Mouse (Mus musculus) spleen, postnatal 36 days (tissue): Measurements from ENCODE around the gene Ttll13.

Experiments
- DNase-seq, 2 experiments: peaks; one replicate each; pipeline ENCODE4 v3.0.0; 2022; ENCODE audit warnings: low spot score in 2 of 2, mixed read lengths in 1 of 2

Ttll13 gene

GRCm38 (mm10) chr7:80264606-80265005 lies 18.4 kb downstream of the Ttll13 start:
- no peak for DNase-seq

DNA sequence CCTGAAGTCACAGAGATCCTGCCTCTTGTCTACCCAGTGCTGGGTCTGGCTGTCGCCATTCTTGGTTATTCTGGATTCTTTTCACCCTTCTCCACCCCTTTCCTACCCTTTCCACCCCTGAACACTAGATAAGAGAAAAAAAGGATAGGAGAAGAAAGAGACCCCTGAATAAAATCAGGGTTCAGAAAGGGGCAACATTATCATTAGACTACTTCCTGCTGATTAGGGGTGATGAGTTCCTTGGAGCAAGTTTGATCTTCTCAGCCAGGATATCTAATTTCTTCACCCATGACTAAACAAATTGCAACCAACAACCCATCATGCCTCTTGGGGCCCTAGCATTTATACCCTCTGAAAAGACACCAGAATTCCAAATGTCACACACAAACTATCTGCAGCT lies 21.6 kb downstream of the Ttll13 start:
- no peak for DNase-seq

GRCm38 (mm10) chr7:80268897-80269750 lies 22.9 kb downstream of the Ttll13 start, which contains the start of gene Vps33b:
Gene Vps33b, plus strand, starts transcription at chr7:80269649.
- peak; percentile 92 to 96 for DNase-seq

DNA sequence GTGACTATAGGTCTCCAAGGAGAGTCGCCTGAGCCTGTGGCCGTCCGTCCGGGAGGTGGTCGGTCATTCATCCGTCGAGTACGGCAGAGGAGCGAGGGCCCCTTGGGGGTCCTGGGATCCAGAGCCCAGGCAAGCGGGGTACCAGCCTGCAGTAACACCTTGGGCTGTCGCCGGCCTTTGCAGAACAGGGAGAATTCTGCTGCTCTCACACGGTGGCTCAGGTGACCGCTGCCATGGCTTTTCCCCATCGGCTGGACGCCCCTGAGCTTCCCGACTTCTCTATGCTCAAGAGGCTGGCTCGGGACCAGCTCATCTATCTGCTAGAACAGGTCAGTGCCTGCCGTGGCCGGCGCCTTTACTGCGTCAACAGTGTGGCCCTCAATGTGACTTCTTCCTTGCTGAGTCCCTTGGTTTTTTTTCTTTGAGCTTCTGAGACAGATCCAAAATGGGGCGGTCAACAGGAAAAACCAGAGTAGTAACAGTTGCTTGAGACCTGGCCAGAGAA lies 23.6 kb downstream of the Ttll13 start:
- DNase-seq = no peak

GRCm38 (mm10) chr7:80273456-80273855 lies 27.3 kb downstream of the Ttll13 start:
- no peak for DNase-seq

DNA sequence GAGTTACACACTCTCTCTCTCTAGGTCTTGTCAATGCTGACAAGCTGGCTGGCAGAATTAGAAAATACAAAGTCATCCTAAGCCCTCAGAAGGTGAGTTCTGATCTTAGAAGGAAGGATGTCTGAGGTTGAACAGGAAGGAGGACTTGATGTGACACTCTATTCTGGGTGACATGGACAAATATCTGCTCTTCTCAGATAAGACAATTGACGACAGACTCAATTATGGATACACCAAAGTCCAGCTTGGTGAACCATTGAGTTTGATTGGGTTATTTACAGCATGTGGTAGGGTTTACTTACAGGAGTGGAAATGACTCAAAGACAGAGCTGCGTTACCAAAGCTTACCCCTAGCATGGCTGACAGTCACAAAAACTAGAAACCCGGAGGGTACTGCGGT lies 30.2 kb downstream of the Ttll13 start:
- DNase-seq = no peak

- no peak for DNase-seq
These were observed 33.9 kb downstream of the Ttll13 start for GRCm38 (mm10) chr7:80280032-80280431.

GRCm38 (mm10) chr7:80280998-80281397 lies 34.8 kb downstream of the Ttll13 start:
- no peak for DNase-seq

GRCm38 (mm10) chr7:80281646-80282045 lies 35.5 kb downstream of the Ttll13 start:
- no peak for DNase-seq

DNA sequence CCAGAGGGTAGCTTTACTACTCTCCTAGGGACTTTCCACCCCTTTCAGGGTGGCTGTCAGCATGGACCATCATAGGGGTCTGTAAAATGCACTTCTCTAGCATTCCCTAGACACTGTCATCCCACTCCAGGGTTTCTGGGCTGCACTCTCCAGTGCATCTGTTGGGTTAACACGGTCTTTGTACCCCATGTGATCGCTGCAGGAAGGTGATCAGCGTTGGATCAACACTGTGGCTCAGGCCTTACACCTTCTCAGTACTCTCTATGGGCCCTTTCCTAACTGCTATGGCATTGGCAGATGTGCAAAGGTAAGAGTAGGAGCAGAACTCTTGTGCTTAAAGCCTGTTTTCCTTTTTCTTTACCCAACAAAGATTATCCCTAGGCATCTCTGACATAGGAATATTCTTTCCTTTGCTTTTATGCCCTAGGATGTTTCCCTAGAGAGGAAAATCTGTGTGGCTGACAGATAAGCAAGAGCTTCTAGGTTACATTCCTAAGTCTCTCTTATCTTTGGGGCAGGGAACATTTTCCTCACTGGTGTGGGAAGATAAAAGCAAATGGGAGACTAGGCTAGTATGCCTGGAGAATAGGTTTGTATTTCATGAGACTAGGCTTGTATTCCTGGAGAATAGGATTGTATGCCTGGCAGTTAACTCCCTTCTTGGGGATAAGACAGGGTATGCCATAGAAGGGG lies 37.2 kb downstream of the Ttll13 start:
- no peak for DNase-seq

GRCm38 (mm10) chr7:80284391-80284790 lies 38.2 kb downstream of the Ttll13 start:
- DNase-seq = no peak

DNA sequence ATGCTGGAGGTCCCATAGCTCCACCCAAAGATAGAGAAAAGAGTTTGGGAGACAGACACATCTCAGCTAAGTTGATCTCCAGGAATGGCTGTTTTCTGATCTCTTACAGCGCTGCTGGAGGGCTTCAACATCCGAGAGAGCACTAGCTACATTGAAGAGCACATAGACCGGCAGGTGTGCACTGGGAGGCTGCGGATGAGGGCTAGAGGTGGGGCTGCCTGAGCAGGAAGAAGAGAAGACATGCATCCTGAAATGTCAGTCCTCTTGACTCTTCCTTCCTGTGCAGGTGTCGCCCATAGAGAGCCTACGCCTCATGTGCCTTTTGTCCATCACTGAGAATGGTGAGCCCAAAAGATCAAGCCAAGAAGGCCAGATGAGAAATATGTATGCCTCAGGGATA lies 39.5 kb downstream of the Ttll13 start:
- no peak for DNase-seq

GRCm38 (mm10) chr7:80287736-80288135 lies 41.6 kb downstream of the Ttll13 start:
- DNase-seq = no peak

DNA sequence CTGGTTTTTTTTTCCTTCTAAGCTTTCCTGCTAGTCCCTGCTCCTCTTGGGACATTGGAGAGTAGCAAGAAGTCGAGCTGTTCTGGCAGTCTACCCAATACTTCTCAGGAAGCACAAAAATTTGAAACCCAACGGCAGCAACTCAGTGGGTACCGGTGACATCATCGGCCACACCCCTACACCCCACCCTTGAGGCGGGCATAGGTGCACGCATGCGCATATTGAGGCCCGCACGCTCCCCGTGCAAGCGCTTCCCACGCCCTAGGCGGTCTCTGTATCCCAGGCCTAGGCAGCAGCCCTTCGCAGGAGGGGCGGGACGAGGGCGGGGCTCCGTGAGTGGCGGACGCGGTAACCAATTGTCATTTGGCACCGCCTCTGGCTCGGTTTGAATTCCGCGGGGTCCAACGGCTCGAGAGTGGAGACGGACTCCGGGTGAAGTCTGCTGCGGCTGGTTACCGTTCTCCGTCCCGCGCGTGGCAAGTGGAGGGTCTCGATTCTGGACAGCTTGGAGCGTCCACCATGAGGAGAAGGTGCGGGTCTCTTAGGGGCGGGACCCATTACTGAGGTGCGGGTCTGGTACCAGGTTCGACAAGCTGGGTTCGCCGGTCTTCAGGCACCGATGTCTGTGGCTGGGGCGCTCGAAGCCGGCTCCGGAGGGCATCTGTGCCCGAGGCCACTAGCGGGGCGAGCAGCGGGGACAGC lies 48.0 kb downstream of the Ttll13 start, which contains the start of gene Prc1:
Gene Prc1, plus strand, starts transcription at position 389 of the 702 bp plus-strand sequence.
- peak; percentile 99 for DNase-seq

DNA sequence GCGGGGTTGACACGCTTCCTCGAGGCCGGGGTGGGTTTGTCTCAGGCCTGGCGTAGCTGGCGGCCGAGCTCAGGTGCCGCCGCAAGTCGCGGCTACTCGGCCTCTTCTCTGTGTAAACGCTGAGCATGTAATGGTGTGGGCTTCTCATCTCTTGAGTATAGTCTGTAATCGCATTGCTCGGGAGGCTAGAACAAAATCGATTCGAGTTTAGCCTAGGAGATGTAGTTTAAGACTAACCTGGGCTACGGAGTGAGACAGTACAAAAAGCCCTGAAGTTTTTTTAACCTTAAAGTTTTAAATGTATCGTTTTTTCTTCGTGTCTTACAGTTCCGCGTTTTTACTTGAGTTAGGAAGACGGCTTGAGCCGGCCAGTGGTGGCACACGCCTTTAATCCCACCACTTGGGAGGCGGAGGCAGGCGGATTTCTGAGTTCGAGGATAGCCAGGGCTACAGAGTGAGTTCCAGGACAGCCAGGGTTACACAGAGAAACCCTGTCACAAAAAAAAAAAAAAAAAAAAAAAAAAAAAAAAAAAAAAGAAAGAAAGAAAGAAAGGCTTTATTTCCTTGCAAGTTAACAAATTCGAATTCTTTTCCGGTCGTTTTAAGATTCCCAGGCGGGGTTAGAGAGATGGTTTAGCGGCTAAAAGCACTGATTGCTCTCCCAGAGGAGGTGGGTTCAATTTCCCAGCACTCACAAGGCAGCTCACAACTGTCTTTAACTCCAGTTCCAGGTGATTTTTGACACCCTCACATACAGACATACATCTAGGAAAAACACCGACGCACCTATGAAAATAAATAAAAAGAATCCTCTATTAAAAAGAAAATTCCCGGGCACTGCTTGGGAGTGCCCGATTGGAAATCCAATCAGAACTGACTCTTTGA lies 48.8 kb downstream of the Ttll13 start:
- peak in 1 of 2 experiments; percentile 22 for DNase-seq

DNA sequence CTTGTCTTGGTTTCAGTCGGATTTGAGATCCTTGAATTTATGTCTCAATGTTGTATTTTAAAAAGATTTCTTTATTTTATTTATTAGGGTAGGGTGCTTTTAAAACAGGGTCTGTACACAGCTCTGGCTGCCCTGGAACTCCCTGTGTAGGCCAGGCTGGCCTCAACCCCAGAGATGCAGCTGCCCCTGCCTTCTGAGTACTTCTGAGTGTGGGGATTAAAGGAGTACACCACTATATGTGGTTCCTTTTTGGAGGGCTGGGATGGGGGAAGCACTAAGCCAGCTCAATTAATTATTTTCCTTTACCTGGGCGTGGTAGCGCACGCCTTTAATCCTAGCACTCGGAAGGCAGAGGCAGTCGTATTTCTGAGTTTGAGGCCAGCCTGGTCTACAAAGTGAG lies 50.3 kb downstream of the Ttll13 start:
- no peak for DNase-seq

GRCm38 (mm10) chr7:80297041-80297440 lies 50.9 kb downstream of the Ttll13 start:
- no peak for DNase-seq

DNA sequence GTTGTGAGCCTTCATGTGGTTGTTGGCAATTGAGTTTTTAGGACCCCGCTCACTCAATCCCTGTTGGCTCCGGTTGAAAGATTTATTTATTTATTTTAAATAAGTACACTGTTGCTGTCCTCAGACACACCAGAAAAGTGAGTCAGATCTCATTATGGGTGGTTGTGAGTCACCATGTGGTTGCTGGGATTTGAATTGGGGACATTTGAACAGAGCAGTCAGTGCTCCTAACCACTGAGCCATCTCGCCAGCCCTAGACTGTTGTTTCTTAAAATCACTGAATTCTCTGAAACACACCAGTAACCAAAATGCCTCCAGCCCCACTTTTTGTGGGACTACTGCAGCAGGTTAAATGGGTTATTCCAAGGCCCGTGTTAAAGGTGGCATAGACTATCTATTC lies 52.6 kb downstream of the Ttll13 start:
- no peak for DNase-seq

- DNase-seq = no peak
These were observed 53.4 kb downstream of the Ttll13 start for GRCm38 (mm10) chr7:80299568-80299967.

DNA sequence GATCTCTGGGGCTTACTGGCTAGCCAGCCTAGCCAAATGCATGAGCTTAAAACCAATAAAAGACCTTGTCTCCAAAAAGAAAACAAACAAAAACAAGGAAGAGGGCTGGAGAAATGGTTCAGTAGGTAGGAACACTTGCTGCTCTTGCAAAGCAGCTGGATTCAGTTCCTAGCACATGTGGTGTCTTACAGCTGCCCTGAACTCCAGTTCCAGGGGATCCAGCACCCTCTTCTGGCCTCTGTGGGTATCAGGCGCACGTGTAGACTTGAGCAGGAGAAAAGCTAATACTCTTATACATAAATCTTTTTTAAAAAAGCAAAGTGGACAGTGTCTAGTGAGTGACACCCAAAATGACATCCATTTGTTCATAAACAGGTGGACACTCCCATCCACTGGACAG lies 55.3 kb downstream of the Ttll13 start:
- no peak for DNase-seq

DNA sequence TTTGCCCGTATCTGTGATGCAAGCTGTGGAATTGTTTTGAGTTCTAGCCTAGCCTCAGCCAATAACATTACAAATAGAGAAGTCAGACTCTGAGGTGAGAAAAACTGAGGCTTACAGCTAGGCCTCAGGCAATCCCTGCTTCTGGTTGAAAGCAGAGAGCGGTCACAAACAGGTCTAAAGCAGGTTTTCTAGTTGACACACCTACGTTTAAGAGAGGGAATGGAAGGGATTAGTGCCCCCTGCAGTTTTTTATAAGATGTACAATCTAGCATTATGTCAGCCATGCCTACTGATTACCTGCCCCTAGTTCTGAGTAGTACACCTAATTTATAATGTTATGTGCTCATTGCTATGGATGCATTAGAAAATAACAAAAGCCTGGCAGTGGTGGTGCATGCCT lies 61.6 kb downstream of the Ttll13 start:
- DNase-seq = no peak
